Comparison of ENCODE assay signal across 8 mouse cellular contexts in genomic region chr19:16529293-16529920, GRCm38 (mm10).
DNase-seq lines count a peak whose midpoint lies in the region; ATAC-seq and TF ChIP-seq lines count a peak whose summit lies in the region.
"Had no signal": no experiment of that assay in that cellular context is flagged by ENCODE, and none has a peak within 500 bp of the region (broad histone marks: within the 10 kb centered on the region; RNA-seq: fewer than 3 reads in every experiment).

No protein-coding gene starts in this region.

- peak; percentile 44 for TF ChIP-seq CTCF in left cerebral cortex, adult 2 months (IDR thresholded peaks at IDR 0.05)
- TF ChIP-seq CTCF in lung, embryonic 14.5 days (IDR thresholded peaks at IDR 0.05; ENCODE audit: low read depth) = peak; percentile 73

- H3K4me1 ChIP-seq in lung, embryonic 14.5 days (ENCODE audit: insufficient read depth) = 0 out of 2 replicates have a peak, but pooled peaks cover 5% of the 10 kb centered on the region

- H3K9me3 ChIP-seq in lung, embryonic 14.5 days (ENCODE audit: low read depth, low read length) = no peaks in the 10 kb centered on the region
- H3K9me3 ChIP-seq: embryonic facial prominence, embryonic 15.5 days had no signal

- no peak overlapping the region for H3K9ac ChIP-seq in lung, embryonic 14.5 days
- H3K9ac ChIP-seq: embryonic facial prominence, embryonic 15.5 days had no signal

- no peak for ATAC-seq in lung, embryonic 14.5 days (ENCODE audit: insufficient read depth)

- H3K36me3 ChIP-seq in lung, embryonic 14.5 days (ENCODE audit: insufficient read depth) = no peaks in the 10 kb centered on the region
- H3K36me3 ChIP-seq: embryonic facial prominence, embryonic 15.5 days had no signal

- H3K27ac ChIP-seq in left cerebral cortex, adult 2 months = no peak overlapping the region
- no peak overlapping the region for H3K27ac ChIP-seq in lung, embryonic 14.5 days (ENCODE audit: low read depth)
- H3K27ac ChIP-seq: embryonic facial prominence, embryonic 15.5 days had no signal

- H3K27me3 ChIP-seq in lung, embryonic 14.5 days (ENCODE audit: insufficient read depth, low read length) = no peaks in the 10 kb centered on the region
- H3K27me3 ChIP-seq: embryonic facial prominence, embryonic 15.5 days had no signal

- DNase-seq in left cerebral cortex, adult 2 months (ENCODE audit: extremely low spot score in 1 of 2, low spot score in 2 of 2) = no peak
- DNase-seq in left cerebral cortex, adult 8-10 months (ENCODE audit: low spot score in 2 of 2) = no peak
- peak; percentile 24 for DNase-seq in Muller cell, postnatal 12 days (ENCODE audit: inconsistent ontology term)
- DNase-seq in c-Kit-positive CD71-negative TER-119-negative erythroid progenitor cells, embryonic 14.5 days (ENCODE audit: low read depth) = peak; percentile 22
- peak; percentile 42 for DNase-seq in lung, embryonic 14.5 days
- DNase-seq in left cerebral cortex, postnatal 36 days (ENCODE audit: low spot score in 2 of 2) = no peak
- no peak for DNase-seq in cerebellum, postnatal 4 days (ENCODE audit: low spot score in 2 of 2)

- intact Hi-C loops in left cerebral cortex, adult 2 months (cut with DNase I) = no loop called here
- intact Hi-C loops in left cerebral cortex, postnatal 36 days (cut with DNase I) = no loop called here

- no peak overlapping the region for H3K4me3 ChIP-seq in left cerebral cortex, adult 2 months
- no peak overlapping the region for H3K4me3 ChIP-seq in lung, embryonic 14.5 days (ENCODE audit: low read depth, low read length)
- H3K4me3 ChIP-seq: embryonic facial prominence, embryonic 15.5 days had no signal

- H3K4me2 ChIP-seq in lung, embryonic 14.5 days = no peak overlapping the region
- H3K4me2 ChIP-seq: embryonic facial prominence, embryonic 15.5 days had no signal

Comparison
In these comparisons a context has a peak if more than half of its experiments do, and no peak if none do; other contexts are left out.
1. DNase-seq: peak in Muller cell, postnatal 12 days (single experiment), c-Kit-positive CD71-negative TER-119-negative erythroid progenitor cells, embryonic 14.5 days (single experiment) and lung, embryonic 14.5 days (single experiment); none in left cerebral cortex, adult 2 months (0 of 2), left cerebral cortex, adult 8-10 months (0 of 2), left cerebral cortex, postnatal 36 days (0 of 2) and cerebellum, postnatal 4 days (0 of 2).